Mouse (Mus musculus) megakaryocyte, embryonic 14.5 days (primary cell): ENCODE data around the gene Odf4. TPM values are rescaled to one million over a fixed set of nuclear protein-coding genes. Genes with fewer than 3 reads are reported as not detected.

ENCODE experiments used
- H3K27me3 ChIP-seq: replicated peaks from 2 replicates; pipeline ENCODE3; 2012; ENCODE audit warnings: inconsistent platforms
- H3K36me3 ChIP-seq: replicated peaks from 2 replicates; pipeline ENCODE3; 2012; ENCODE audit warnings: low read length, inconsistent platforms, mixed read lengths
- H3K4me1 ChIP-seq: 2 replicates; pipeline ENCODE4 v1.6.1; 2012; ENCODE audit warnings: inconsistent platforms
- H3K4me3 ChIP-seq: replicated peaks from 2 replicates; pipeline ENCODE3; 2012; ENCODE audit warnings: moderate library complexity, mild to moderate bottlenecking, inconsistent platforms
- H3K9me3 ChIP-seq: 2 replicates; pipeline ENCODE4 v1.6.1; 2012; ENCODE audit warnings: inconsistent platforms
- FLI1 ChIP-seq: IDR thresholded peaks from 2 replicates; pipeline ENCODE4 v1.6.1; 2012; ENCODE audit warnings: low read length, inconsistent platforms, mixed read lengths
- GATA1 ChIP-seq: IDR thresholded peaks from 3 replicates; pipeline ENCODE4 v1.6.1; 2012; ENCODE audit warnings: mixed read lengths, low read length, inconsistent platforms, borderline replicate concordance
- polyA plus RNA-seq: library from polyadenylated mRNA; stranded (reverse); fragments of >175 nt; gene quantifications from 2 replicates; pipeline ENCODE4 v1.2.3, GENCODE M21; 2012; ENCODE audit warnings: low replicate concordance; ENCODE audit not compliant: insufficient read depth

Gene Odf4
- polyA plus RNA-seq, 1 experiment, result not detected

DNA sequence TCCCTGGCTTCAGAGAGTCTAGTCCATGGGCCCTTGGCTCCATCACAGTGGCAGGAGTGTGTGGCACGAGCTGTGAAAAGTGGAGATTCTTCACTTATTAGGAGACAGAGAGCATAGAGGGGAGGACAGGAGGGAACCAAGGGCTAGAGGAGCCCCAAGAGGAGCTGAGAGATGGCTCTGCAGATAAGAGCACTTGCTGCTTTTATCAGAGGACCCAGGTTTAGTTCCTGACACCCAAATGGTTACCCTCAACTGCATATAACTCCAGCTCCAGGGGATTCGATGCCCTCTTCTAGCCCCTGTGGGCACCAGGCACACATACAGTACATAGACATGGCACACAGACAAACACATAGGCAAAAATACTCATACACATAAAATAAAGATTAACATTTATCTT lies 2.1 kb downstream of the Odf4 start:
- Histone ChIP-seq H3K9me3 (no peaks in the 10 kb centered on the region), H3K4me1 (peaks cover 8% of the 10 kb centered on the region; the same call in 1 of the 2 replicates), H3K27me3 (peaks cover 36% of the 10 kb centered on the region), H3K36me3 (no peaks in the 10 kb centered on the region), H3K4me3 (no peak overlapping the region)
- TF ChIP-seq FLI1 (no peak), GATA1 (no peak)

DNA sequence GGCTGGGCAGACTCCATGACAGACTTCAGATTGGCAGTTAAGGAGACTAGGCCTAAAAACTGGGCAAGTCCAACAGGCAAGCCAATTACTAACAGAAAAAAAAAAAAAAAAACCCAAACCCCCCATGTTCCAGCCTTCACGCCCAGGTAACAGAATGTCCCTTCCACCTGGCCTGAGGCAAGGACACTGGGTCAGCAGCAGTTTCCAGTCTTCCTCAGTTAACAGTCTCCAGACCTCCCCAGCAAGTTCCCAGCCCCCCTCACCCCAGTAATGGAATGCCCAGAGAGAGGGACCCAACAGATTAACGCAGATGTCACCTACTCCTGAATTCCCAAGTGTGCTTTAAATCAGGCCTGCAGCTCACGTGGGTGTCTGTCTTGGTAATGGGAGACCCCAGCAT lies 3.7 kb downstream of the Odf4 start:
- no peaks in the 10 kb centered on the region for H3K9me3 ChIP-seq
- peaks cover 36% of the 10 kb centered on the region for H3K27me3 ChIP-seq
- H3K36me3 ChIP-seq, result no peaks in the 10 kb centered on the region
- TF ChIP-seq FLI1 (no peak), GATA1 (no peak)
- peaks cover 8% of the 10 kb centered on the region; the same call in 1 of the 2 replicates for H3K4me1 ChIP-seq
- H3K4me3 ChIP-seq, result no peak overlapping the region

DNA sequence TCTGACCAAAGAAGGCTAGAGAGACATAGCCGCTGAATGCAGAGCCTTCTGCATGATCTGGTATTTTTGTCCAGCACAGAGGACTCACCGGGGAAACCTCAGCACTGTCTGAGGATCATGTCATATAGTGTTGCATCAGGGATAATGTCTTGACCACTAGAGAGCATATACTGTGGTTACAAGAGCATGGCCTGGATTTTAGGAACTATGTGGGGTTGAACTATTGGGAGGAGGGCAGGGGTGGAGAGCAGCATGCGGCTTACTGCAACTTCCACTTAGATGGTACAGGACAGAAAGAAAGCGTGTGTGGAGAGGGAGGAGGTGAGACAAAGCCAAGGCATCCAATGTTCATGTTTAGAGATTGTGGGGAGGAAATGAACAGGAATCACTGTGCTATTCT lies 12.3 kb downstream of the Odf4 start:
- H3K4me1 ChIP-seq, result peaks cover 12% of the 10 kb centered on the region
- H3K36me3 ChIP-seq, result no peaks in the 10 kb centered on the region
- peaks cover 18% of the 10 kb centered on the region for H3K27me3 ChIP-seq
- H3K4me3 ChIP-seq, result no peak overlapping the region
- TF ChIP-seq FLI1 (no peak), GATA1 (no peak)
- peaks cover 20% of the 10 kb centered on the region for H3K9me3 ChIP-seq

DNA sequence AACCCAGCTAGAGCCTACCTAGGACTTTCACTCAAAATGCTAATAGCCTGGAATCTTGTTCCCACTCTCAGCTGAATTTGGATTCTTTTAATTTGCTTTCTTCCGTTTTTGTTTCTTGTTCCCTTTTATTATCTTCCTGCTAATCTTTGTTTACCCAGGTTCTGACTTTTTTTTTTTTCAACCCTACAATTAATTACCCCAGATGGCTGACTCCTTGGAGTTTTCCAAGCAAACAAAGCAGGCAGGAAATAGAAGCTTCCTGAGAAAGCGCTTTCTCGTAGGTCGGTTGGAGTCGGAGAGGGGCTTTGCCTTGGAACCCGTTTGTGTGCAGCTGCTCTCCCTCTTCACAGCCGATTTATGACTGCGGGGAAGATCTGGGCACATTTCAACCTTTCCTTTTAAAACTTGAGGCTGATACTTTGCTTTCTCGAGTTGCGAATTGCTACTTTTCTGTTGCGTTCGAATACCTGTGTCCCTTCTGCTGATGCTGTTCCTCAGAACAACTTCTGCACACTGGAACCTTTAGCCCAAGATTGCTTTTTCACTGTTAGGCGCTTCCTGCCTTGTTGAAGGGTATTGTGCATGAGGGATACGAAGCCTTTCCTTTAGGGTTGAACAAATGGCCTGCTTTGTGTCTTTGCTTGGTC lies 15.2 kb downstream of the Odf4 start:
- TF ChIP-seq GATA1 (no peak), FLI1 (no peak)

DNA sequence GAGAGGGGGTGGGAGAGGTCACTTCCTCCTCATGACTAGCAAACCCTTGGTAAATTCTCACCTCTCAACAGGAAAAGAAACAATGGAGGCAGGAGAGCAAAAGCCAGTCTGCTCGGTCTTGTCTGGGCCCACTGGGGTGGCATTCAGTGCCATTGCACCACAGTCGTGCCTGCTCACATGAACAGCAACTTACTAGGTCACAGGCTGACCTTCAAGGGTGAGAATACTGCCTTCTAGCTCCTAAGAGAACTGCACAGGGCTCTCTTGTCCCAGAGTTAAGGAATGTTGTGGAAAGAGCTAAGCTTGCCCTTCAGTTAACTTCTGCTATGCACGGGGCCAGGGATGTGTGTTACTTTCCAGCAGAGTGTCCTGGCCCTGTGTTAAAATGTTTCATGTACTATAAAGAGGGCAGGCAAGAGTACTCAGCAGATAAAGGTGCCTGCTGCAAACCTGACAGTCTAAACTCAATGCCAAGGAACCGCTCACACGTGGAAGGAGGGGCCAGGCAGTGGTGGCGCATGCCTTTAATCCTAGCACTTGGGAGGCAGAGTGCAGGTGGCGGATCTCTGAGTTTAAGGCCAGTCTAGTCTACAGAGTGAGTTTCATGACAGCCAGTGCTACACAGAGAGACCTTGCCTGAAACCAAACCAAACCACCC lies 17.9 kb downstream of the Odf4 start:
- Histone ChIP-seq H3K4me1 (peaks cover 18% of the 10 kb centered on the region), H3K27me3 (peaks cover 16% of the 10 kb centered on the region), H3K9me3 (peaks cover 20% of the 10 kb centered on the region), H3K36me3 (peaks cover 35% of the 10 kb centered on the region), H3K4me3 (no peak overlapping the region)
- TF ChIP-seq FLI1 (no peak), GATA1 (no peak)

More for the DNA sequence above, 15.2 kb downstream of the Odf4 start:
- peaks cover 15% of the 10 kb centered on the region for H3K4me1 ChIP-seq
- H3K4me3 ChIP-seq, result no peak overlapping the region
- H3K27me3 ChIP-seq, result peaks cover 24% of the 10 kb centered on the region
- peaks cover 9% of the 10 kb centered on the region for H3K36me3 ChIP-seq
- H3K9me3 ChIP-seq, result peaks cover 20% of the 10 kb centered on the region

DNA sequence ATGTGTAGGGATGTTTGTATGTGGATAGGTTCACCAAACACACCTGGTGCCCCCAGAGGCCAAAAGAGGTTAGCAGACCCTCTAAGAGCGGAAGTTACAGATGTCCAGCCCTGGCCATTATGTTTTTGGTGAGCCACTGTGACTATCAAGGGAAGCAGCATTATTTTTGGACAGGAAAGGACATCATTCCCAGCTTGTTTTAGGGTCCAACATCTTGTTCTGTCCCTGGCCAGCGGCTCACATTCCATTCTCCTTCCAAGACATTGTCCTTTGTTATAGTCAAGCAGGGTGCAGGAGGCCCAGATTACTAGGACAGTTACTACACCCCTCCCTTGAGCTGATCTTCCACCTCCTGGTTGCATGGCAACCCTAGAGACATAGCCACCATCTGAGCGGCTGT lies 19.6 kb downstream of the Odf4 start:
- H3K27me3 ChIP-seq, result peaks cover 13% of the 10 kb centered on the region
- no peak overlapping the region for H3K4me3 ChIP-seq
- peaks cover 23% of the 10 kb centered on the region for H3K4me1 ChIP-seq
- 0 out of 2 replicates have a peak, but pooled peaks cover 4% of the 10 kb centered on the region for H3K9me3 ChIP-seq
- peaks cover 48% of the 10 kb centered on the region for H3K36me3 ChIP-seq
- TF ChIP-seq FLI1 (no peak), GATA1 (no peak)

DNA sequence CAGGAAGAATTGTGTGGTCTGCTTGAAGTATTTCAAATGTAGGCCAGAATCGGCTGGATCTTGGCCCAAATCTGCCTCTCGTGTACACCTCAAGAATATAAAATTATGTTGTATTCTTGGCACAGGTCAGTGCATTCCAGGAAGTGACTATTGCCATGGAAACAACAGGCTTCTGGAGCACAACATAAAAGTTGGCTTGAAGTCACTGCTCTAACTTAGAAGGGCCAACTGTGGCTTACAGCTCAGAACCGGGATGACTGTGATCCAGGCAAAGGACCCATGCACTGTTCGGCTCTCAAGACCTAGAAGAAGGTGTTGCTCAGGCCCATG lies 20.5 kb downstream of the Odf4 start:
- Histone ChIP-seq H3K4me1 (peaks cover 16% of the 10 kb centered on the region), H3K4me3 (no peak overlapping the region), H3K36me3 (peaks cover 48% of the 10 kb centered on the region), H3K9me3 (no peaks in the 10 kb centered on the region), H3K27me3 (peaks cover 7% of the 10 kb centered on the region)
- TF ChIP-seq GATA1 (no peak), FLI1 (no peak)

DNA sequence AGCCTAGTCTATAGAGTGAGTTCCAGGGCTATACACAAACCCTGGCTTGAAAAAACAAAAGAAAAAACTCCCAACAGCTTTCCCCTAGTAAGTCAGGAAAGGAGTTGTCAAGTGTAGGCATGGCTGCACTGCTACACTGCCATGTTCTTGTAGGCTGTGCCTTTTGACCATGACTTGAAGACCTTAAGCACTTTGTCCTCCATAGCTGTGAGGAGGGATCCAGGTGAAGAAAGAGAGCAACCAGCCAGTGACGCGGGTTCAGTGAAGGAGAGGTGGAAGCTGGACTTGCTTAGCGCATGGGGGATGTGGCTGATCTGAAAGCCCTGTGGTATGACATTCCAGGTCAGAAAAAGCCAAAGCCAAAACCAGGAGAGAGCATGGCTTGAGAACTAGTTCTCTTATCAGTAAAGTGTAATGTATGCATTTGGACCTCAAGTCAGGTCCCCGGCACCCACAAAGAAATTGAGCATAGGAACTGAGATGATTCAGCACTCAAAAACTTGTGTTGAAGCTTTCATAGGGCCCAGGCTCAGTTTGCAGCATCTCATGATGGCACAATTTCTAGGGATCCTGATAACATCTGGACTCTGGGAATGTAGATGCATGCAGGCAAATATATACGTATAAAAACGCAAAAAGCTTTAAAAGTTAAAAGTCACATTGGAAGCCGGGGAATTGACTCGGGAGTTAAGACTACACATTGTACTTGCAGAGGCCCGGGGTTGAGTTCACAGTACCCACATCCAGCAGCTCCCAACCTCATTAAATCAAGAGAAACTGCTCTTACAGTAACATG lies 21.0 kb downstream of the Odf4 start:
- Histone ChIP-seq H3K4me3 (no peak overlapping the region), H3K4me1 (peaks cover 16% of the 10 kb centered on the region), H3K27me3 (peaks cover 5% of the 10 kb centered on the region), H3K9me3 (no peaks in the 10 kb centered on the region), H3K36me3 (peaks cover 48% of the 10 kb centered on the region)
- no peak for TF ChIP-seq FLI1
- TF ChIP-seq GATA1, result no peak

DNA sequence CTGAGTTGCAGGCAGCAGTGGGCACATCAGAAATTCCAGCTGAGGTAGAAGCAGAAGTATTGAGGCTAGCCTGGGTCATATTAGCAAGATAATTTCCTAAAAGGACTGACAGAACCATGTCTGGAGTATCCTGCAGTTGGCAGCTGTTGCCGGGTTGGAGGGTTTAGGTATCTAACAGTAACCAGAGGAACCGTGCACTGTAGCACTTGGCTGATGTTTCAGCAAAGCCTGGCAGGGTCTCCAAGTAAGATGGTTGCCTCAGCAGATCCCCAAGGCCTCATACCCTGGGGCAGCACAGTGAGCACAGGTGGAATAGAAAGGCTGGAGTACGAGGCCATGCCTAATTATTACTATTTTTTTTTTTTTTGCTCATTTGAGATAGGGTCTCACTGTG lies 21.7 kb downstream of the Odf4 start:
- TF ChIP-seq GATA1 (no peak), FLI1 (no peak)
- peaks cover 48% of the 10 kb centered on the region for H3K36me3 ChIP-seq

More for the DNA sequence above, 21.7 kb downstream of the Odf4 start:
- Histone ChIP-seq H3K9me3 (no peaks in the 10 kb centered on the region), H3K4me1 (peaks cover 18% of the 10 kb centered on the region), H3K4me3 (no peak overlapping the region), H3K27me3 (peaks cover 5% of the 10 kb centered on the region)
